Mouse (Mus musculus) olfactory bulb, adult 2 months (tissue): Measurements from ENCODE around the gene Grm2. TPM values are rescaled to one million over a fixed set of nuclear protein-coding genes. Genes with fewer than 3 reads are reported as not detected.

ENCODE experiments used
- H3K27ac ChIP-seq: fragments of 200-500 bp; 2 replicates; pipeline ENCODE4 v1.5.1; 2012; ENCODE audit warnings: low read depth, low read length; ENCODE audit not compliant: insufficient read depth
- H3K4me1 ChIP-seq: fragments of 200-500 bp; 2 replicates; pipeline ENCODE4 v1.6.1; 2012; ENCODE audit warnings: low read length; ENCODE audit not compliant: control insufficient read depth, insufficient read depth
- H3K4me3 ChIP-seq: fragments of 200-500 bp; 2 replicates; pipeline ENCODE4 v1.5.1; 2012; ENCODE audit warnings: mild to moderate bottlenecking, low read depth, low read length, moderate library complexity; ENCODE audit not compliant: insufficient read depth
- CTCF ChIP-seq: fragments of 200-500 bp; IDR thresholded peaks from 2 replicates; pipeline ENCODE4 v1.5.1; 2012; ENCODE audit warnings: low read depth, mild to moderate bottlenecking, low read length, moderate library complexity; ENCODE audit not compliant: insufficient read depth
- POLR2A ChIP-seq: fragments of 200-500 bp; IDR thresholded peaks from 2 replicates; pipeline ENCODE4 v1.6.1; 2012; ENCODE audit warnings: mild to moderate bottlenecking, low read depth, low read length, moderate library complexity; ENCODE audit not compliant: insufficient read depth
- WGBS: fragments of 180-500 bp; shearing (Covaris S2); methylation state at CpG from one replicate; pipeline ENCODE4 v1.1.7; 2018; 5-methylcytosine and 5-hydroxymethylcytosine counted together
- polyA plus RNA-seq: library from polyadenylated mRNA; stranded (reverse); fragments of >200 nt; gene quantifications from 2 replicates; pipeline ENCODE4 v1.2.4, GENCODE M21; 2012; ENCODE audit warnings: low replicate concordance; ENCODE audit not compliant: missing spikeins, insufficient read depth, insufficient read length

Gene Grm2
- polyA plus RNA-seq, 1 experiment, result not detected

- no peak for TF ChIP-seq POLR2A
- TF ChIP-seq CTCF, result no peak
- H3K27ac ChIP-seq, result peak overlapping the region; percentile 80
- H3K4me1 ChIP-seq, result peaks cover 52% of the 10 kb centered on the region
- no peak overlapping the region for H3K4me3 ChIP-seq
- WGBS, result 89% methylated on average over 5 of the region's 5 CpGs
These were observed 21.8 kb upstream of the Grm2 start for GRCm38 (mm10) chr9:106677702-106678101.

- Histone ChIP-seq H3K4me3 (no peak overlapping the region), H3K4me1 (peaks cover 57% of the 10 kb centered on the region), H3K27ac (peak overlapping the region; percentile 80)
- TF ChIP-seq POLR2A, result no peak
- TF ChIP-seq CTCF, result no peak
- 59% methylated on average over 4 of the region's 4 CpGs for WGBS
These were observed 20.7 kb upstream of the Grm2 start for GRCm38 (mm10) chr9:106676571-106676970.

- TF ChIP-seq POLR2A (no peak), CTCF (no peak)
- WGBS, result 34% methylated on average over 9 of the region's 9 CpGs
- Histone ChIP-seq H3K4me1 (peaks cover 57% of the 10 kb centered on the region), H3K27ac (peak overlapping the region; percentile 80; the same call in 1 of the 2 replicates), H3K4me3 (no peak overlapping the region)
These were observed 20.1 kb upstream of the Grm2 start for GRCm38 (mm10) chr9:106675965-106676364.

GRCm38 (mm10) chr9:106675480-106675879 is 19.6 kb upstream of the Grm2 start:
- Histone ChIP-seq H3K4me3 (no peak overlapping the region), H3K27ac (peak overlapping the region; percentile 80; the same call in 1 of the 2 replicates), H3K4me1 (peaks cover 53% of the 10 kb centered on the region)
- WGBS, result 0% methylated on average over 1 of the region's 1 CpGs
- TF ChIP-seq POLR2A (no peak), CTCF (0 out of 2 replicates have a peak, but pooled peaks have one; percentile 11)

- WGBS, result 33% methylated on average over 2 of the region's 2 CpGs
- peak overlapping the region; percentile 41; the same call in 1 of the 2 replicates for H3K27ac ChIP-seq
- TF ChIP-seq CTCF (no peak), POLR2A (no peak)
- peaks cover 61% of the 10 kb centered on the region for H3K4me1 ChIP-seq
- no peak overlapping the region for H3K4me3 ChIP-seq
These were observed 18.0 kb upstream of the Grm2 start for GRCm38 (mm10) chr9:106673860-106674259.

- no peak for TF ChIP-seq CTCF
- TF ChIP-seq POLR2A, result no peak
- peaks cover 75% of the 10 kb centered on the region for H3K4me1 ChIP-seq
- 59% methylated on average over 6 of the region's 6 CpGs for WGBS
- no peak overlapping the region for H3K4me3 ChIP-seq
- peak overlapping the region; percentile 93 for H3K27ac ChIP-seq
These were observed 9.0 kb upstream of the Grm2 start for GRCm38 (mm10) chr9:106664856-106665255.

GRCm38 (mm10) chr9:106664433-106664832 is 8.6 kb upstream of the Grm2 start:
- no peak for TF ChIP-seq CTCF
- TF ChIP-seq POLR2A, result no peak
- Histone ChIP-seq H3K4me3 (no peak overlapping the region), H3K4me1 (peaks cover 71% of the 10 kb centered on the region), H3K27ac (peak overlapping the region; percentile 93)
- 14% methylated on average over 4 of the region's 4 CpGs for WGBS

- 38% methylated on average over 6 of the region's 6 CpGs for WGBS
- TF ChIP-seq POLR2A (no peak), CTCF (no peak)
- Histone ChIP-seq H3K4me1 (peaks cover 64% of the 10 kb centered on the region), H3K4me3 (no peak overlapping the region), H3K27ac (0 out of 2 replicates have a peak overlapping the region, but pooled peaks have one; percentile 9)
These were observed 7.3 kb upstream of the Grm2 start for GRCm38 (mm10) chr9:106663200-106663599.

- 83% methylated on average over 1 of the region's 1 CpGs for WGBS
- no peak overlapping the region for H3K27ac ChIP-seq
- TF ChIP-seq CTCF (no peak), POLR2A (no peak)
These were observed 4.1 kb upstream of the Grm2 start for GRCm38 (mm10) chr9:106659935-106660334.

GRCm38 (mm10) chr9:106659441-106659840 is 3.6 kb upstream of the Grm2 start:
- H3K4me3 ChIP-seq, result no peak overlapping the region
- peaks cover 51% of the 10 kb centered on the region for H3K4me1 ChIP-seq
- 0 out of 2 replicates have a peak overlapping the region, but pooled peaks have one; percentile 34 for H3K27ac ChIP-seq
- TF ChIP-seq CTCF (no peak), POLR2A (no peak)
- 50% methylated on average over 7 of the region's 7 CpGs for WGBS

More at GRCm38 (mm10) chr9:106659935-106660334, 4.1 kb upstream of the Grm2 start:
- Histone ChIP-seq H3K4me3 (no peak overlapping the region), H3K4me1 (peaks cover 56% of the 10 kb centered on the region)

GRCm38 (mm10) chr9:106657592-106657991 is 1.7 kb upstream of the Grm2 start:
- TF ChIP-seq CTCF (no peak), POLR2A (no peak)
- Histone ChIP-seq H3K4me1 (peaks cover 44% of the 10 kb centered on the region), H3K4me3 (no peak overlapping the region), H3K27ac (peak overlapping the region; percentile 89)
- WGBS, result 36% methylated on average over 5 of the region's 5 CpGs
